Mouse (Mus musculus): Measurements from ENCODE around the gene Fli1. TPM values are rescaled to one million over a fixed set of nuclear protein-coding genes. Genes with fewer than 3 reads are reported as not detected.

The Fli1 gene
- polyA plus RNA-seq, 2 experiments = 10.1 to 22.2 TPM

DNA sequence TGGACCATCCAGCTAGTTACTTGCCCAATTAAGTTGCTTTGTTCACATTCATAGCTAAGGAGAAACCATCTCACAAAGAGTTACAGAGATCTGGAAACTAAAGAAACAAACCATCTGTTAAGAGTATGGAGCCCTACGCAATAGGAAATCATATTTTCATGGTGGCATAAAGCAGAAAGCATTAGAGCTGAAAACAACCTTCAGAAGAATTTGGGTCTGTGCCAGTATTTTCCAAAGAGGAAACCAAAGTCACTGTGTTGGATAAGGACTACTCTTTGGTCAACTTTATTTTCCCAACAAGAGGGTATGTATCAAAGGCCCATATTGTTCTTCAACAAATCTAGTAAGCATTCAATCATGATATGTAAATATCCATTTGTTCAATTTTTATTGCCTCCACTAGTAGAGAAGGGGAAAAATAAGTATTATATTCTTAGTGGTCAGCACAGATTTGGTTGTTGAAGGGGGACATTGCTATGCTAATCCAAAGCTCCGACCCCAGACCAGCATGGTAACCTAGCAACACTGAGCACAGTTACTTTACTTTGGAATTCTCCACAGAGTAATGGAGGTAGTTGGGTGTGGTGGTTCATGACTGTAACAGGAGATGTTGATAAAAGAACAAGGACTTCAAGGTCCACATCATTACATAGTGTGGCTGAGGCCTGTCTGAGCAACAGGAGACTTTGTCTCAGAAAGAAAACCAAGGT, 20.0 kb downstream of the Fli1 start:
- Histone ChIP-seq H3K27me3 (ENCODE audit: control insufficient read depth, insufficient read depth, low read length) (no peaks in the 10 kb centered on the region), H3K36me3 (ENCODE audit: control insufficient read depth, insufficient read depth, low read length) (peaks cover 3% of the 10 kb centered on the region; the same call in 1 of the 2 replicates), H3K27ac (replicated peaks; ENCODE audit: low read depth, low read length) (no peak overlapping the region), H3K9me3 (ENCODE audit: control insufficient read depth, low read length) (no peaks in the 10 kb centered on the region), H3K4me2 (replicated peaks; ENCODE audit: low read depth, low read length, severe bottlenecking) (no peak overlapping the region), H3K4me3 (replicated peaks; ENCODE audit: low read length) (no peak overlapping the region), H3K9ac (ENCODE audit: low read depth, low read length, severe bottlenecking) (no peak overlapping the region), H3K4me1 (ENCODE audit: control insufficient read depth, insufficient read depth, low read length) (peaks cover 31% of the 10 kb centered on the region)
- no peak for ATAC-seq (ENCODE audit: low FRiP score, low read depth)
- WGBS = 75% methylated on average over 2 of the region's 2 CpGs
- DNase-seq (ENCODE audit: low spot score) = no peak
- no peak for TF ChIP-seq POLR2A (IDR thresholded peaks at IDR 0.05; ENCODE audit: borderline replicate concordance, extremely low read depth, insufficient read depth, insufficient read length)

DNA sequence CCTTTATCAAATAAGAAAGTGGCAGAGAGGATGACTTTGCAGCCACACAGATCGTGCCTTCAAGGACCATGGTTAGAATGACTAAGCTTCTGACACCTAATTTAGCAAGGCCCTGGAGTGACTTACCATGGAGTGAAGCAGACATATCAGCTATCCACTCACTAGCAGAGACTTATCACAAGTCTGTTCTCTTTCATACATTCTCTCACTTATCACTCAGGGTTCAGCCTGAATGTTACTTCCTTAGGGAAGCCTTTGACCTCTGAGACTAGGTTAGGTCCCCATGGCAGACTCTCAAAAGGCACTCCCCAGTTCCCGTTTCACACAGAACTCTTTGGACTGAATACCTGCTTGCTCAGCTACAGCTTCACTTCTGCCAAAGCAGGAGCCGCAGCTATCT, 21.3 kb downstream of the Fli1 start:
- Histone ChIP-seq H3K4me1 (ENCODE audit: control insufficient read depth, insufficient read depth, low read length) (peaks cover 37% of the 10 kb centered on the region), H3K4me2 (replicated peaks; ENCODE audit: low read depth, low read length, severe bottlenecking) (no peak overlapping the region), H3K9me3 (ENCODE audit: control insufficient read depth, low read length) (no peaks in the 10 kb centered on the region), H3K27ac (replicated peaks; ENCODE audit: low read depth, low read length) (no peak overlapping the region), H3K9ac (ENCODE audit: low read depth, low read length, severe bottlenecking) (no peak overlapping the region), H3K4me3 (replicated peaks; ENCODE audit: low read length) (no peak overlapping the region), H3K27me3 (ENCODE audit: control insufficient read depth, insufficient read depth, low read length) (no peaks in the 10 kb centered on the region), H3K36me3 (ENCODE audit: control insufficient read depth, insufficient read depth, low read length) (peaks cover 3% of the 10 kb centered on the region; the same call in 1 of the 2 replicates)
- no peak for TF ChIP-seq POLR2A (IDR thresholded peaks at IDR 0.05; ENCODE audit: borderline replicate concordance, extremely low read depth, insufficient read depth, insufficient read length)
- 70% methylated on average over 3 of the region's 3 CpGs for WGBS
- ATAC-seq (ENCODE audit: low FRiP score, low read depth) (no peak), DNase-seq (ENCODE audit: low spot score) (no peak)

DNA sequence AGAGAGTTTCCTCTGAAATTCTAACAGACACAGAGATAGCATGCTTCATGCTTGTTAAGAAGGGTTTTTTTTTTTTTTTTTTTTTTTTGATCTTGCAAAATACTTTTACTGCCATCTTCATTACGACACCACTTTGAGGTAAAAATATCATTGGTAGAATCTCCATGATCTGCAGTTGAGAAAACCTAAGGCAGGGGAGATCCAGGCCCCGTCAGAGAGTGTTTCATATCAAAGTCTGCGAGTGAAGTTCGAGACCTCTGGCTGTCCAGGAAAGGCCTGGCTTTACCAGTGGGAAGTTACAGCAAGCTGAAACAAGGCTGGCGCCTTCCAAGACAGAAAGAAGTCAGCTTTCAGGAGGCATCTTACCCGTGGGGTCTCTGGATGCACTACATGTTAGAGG, 21.8 kb downstream of the Fli1 start:
- ATAC-seq (ENCODE audit: low FRiP score, low read depth) = no peak
- Histone ChIP-seq H3K9me3 (ENCODE audit: control insufficient read depth, low read length) (no peaks in the 10 kb centered on the region), H3K27ac (replicated peaks; ENCODE audit: low read depth, low read length) (no peak overlapping the region), H3K36me3 (ENCODE audit: control insufficient read depth, insufficient read depth, low read length) (peaks cover 3% of the 10 kb centered on the region; the same call in 1 of the 2 replicates), H3K4me1 (ENCODE audit: control insufficient read depth, insufficient read depth, low read length) (peaks cover 37% of the 10 kb centered on the region), H3K4me3 (replicated peaks; ENCODE audit: low read length) (no peak overlapping the region), H3K9ac (ENCODE audit: low read depth, low read length, severe bottlenecking) (no peak overlapping the region), H3K27me3 (ENCODE audit: control insufficient read depth, insufficient read depth, low read length) (no peaks in the 10 kb centered on the region), H3K4me2 (replicated peaks; ENCODE audit: low read depth, low read length, severe bottlenecking) (no peak overlapping the region)
- no peak for DNase-seq (ENCODE audit: low spot score)
- no peak for TF ChIP-seq POLR2A (IDR thresholded peaks at IDR 0.05; ENCODE audit: borderline replicate concordance, extremely low read depth, insufficient read depth, insufficient read length)
- 69% methylated on average over 6 of the region's 6 CpGs for WGBS

DNA sequence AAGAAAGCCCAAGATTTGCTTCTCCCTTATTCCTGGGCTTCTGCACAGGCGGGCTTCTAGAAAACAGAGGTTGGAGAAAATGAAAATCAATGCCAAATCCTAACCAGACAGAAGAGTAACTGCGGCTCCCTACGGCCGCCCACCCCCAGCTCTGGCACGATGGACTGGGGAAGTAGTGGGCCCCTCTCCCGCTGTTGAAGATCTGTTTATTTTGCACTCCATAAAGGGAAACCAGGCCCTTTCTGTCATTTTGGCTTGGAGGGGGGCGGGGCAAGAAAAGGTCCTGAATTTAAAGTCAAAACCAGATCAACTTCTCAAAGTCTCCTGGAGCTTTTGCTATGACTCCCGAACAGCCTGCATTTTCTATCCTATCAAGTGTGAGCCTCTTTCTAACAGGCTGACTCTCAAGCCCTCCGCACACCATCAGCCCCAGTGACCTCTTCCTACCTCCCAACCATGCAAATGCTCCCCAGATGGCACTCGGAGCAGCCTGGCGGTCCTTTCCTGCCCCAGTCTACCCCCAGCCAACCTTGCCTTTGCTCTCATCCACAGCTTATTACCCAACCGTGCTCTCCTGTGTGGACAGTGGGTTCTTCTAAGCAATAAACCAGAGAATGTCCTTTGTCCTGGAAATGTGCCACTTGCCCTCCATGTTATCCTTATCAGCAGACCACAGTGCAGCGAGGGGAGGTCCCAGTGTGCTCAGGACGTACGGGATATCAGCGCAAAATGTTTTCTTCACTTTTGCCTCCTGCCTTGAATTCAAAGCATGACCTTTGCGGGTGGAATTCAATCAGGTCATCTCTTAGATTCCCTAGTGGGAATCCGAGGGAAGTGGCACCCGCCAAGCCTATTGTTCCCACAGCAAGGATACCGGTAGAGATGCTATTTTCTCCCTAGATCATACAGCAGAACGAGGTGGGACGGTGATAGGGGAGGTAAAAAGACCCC, 23.3 kb downstream of the Fli1 start:
- WGBS = 54% methylated on average over 22 of the region's 22 CpGs
- Histone ChIP-seq H3K36me3 (ENCODE audit: control insufficient read depth, insufficient read depth, low read length) (peaks cover under 1% of the 10 kb centered on the region; the same call in 1 of the 2 replicates), H3K27me3 (ENCODE audit: control insufficient read depth, insufficient read depth, low read length) (no peaks in the 10 kb centered on the region), H3K4me2 (replicated peaks; ENCODE audit: low read depth, low read length, severe bottlenecking) (peak overlapping the region; percentile 25), H3K9ac (ENCODE audit: low read depth, low read length, severe bottlenecking) (no peak overlapping the region), H3K4me1 (ENCODE audit: control insufficient read depth, insufficient read depth, low read length) (peaks cover 43% of the 10 kb centered on the region), H3K27ac (replicated peaks; ENCODE audit: low read depth, low read length) (no peak overlapping the region; the same call in 1 of the 2 replicates), H3K9me3 (ENCODE audit: control insufficient read depth, low read length) (no peaks in the 10 kb centered on the region), H3K4me3 (replicated peaks; ENCODE audit: low read length) (no peak overlapping the region)
- ATAC-seq (ENCODE audit: low FRiP score, low read depth) (no peak), DNase-seq (ENCODE audit: low spot score) (no peak)
- no peak for TF ChIP-seq POLR2A (IDR thresholded peaks at IDR 0.05; ENCODE audit: borderline replicate concordance, extremely low read depth, insufficient read depth, insufficient read length)

DNA sequence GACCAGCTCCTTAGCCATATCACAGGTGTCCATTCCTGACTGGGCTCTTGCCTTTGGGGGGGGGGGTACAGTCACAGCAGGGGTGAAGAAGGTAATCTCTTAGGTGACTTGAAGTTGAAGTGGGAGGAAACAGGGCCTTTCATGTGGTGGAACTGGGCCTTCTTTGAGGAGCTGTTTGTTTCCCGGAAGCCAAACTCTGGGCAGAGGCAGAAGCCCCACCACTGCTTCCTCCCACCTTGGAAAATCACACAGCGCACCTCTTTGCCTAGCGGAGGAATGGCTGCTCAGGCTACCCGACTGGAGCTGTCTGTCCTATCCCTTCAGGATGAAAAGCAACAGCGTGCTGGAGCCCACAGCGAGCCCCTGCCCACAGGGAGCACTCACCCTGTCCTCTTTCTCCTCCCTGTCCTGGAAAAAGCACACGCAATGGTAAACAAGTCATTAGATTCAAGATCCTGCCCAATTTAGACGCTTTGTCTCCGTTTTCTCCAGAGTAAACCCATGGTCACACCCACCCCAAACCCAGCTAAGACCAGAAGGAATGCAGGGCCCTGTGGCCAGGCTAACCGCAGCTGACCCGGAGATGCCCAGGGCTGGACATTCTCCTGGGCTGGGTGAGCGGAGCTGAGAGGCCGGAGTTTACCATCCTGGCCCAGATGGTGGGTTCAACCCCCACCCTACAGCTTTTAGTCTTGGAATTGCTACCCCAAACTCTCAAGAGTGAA, 24.1 kb downstream of the Fli1 start:
- Histone ChIP-seq H3K36me3 (ENCODE audit: control insufficient read depth, insufficient read depth, low read length) (no peaks in the 10 kb centered on the region), H3K27ac (replicated peaks; ENCODE audit: low read depth, low read length) (no peak overlapping the region; the same call in 1 of the 2 replicates), H3K4me3 (replicated peaks; ENCODE audit: low read length) (no peak overlapping the region), H3K4me2 (replicated peaks; ENCODE audit: low read depth, low read length, severe bottlenecking) (peak overlapping the region; percentile 25; the same call in 1 of the 2 replicates), H3K9me3 (ENCODE audit: control insufficient read depth, low read length) (no peaks in the 10 kb centered on the region), H3K9ac (ENCODE audit: low read depth, low read length, severe bottlenecking) (no peak overlapping the region), H3K27me3 (ENCODE audit: control insufficient read depth, insufficient read depth, low read length) (no peaks in the 10 kb centered on the region), H3K4me1 (ENCODE audit: control insufficient read depth, insufficient read depth, low read length) (peaks cover 52% of the 10 kb centered on the region)
- no peak for TF ChIP-seq POLR2A (IDR thresholded peaks at IDR 0.05; ENCODE audit: borderline replicate concordance, extremely low read depth, insufficient read depth, insufficient read length)
- no peak for ATAC-seq (ENCODE audit: low FRiP score, low read depth)
- WGBS = 57% methylated on average over 13 of the region's 13 CpGs
- DNase-seq (ENCODE audit: low spot score) = no peak

Measured in limb, embryonic 14.5 days (tissue).